Mouse (Mus musculus) liver, embryonic 14.5 days (tissue): ENCODE measurements around the gene Bcas3.

Source experiments
- CTCF ChIP-seq: IDR thresholded peaks from 2 replicates; pipeline ENCODE4 v1.5.1; 2016; ENCODE audit warnings: antibody characterized with exemption, low read depth, control low read depth
- EP300 ChIP-seq: IDR thresholded peaks from 2 replicates; pipeline ENCODE4 v1.6.1; 2016; ENCODE audit warnings: antibody characterized with exemption, low read depth

GRCm38 (mm10) chr11:85380046-85380445 is 27.1 kb downstream of the Bcas3 start:
- TF ChIP-seq CTCF = no peak
- TF ChIP-seq EP300 = no peak
